Mouse (Mus musculus): ENCODE measurements around the gene Tspan18. TPM values are rescaled to one million over a fixed set of nuclear protein-coding genes. Genes with fewer than 3 reads are reported as not detected.

Tspan18 gene
- total and polyA plus RNA-seq, 3 experiments = 0.38 TPM; not detected in 2

- Histone ChIP-seq H3K79me2 (replicated peaks; ENCODE audit: control insufficient read depth, extremely low read depth, insufficient read depth, poor library complexity, severe bottlenecking) (no peaks in the 10 kb centered on the region), H3K27me3 (replicated peaks) (peaks cover 90% of the 10 kb centered on the region), H3K4me3 (replicated peaks in 1 of 3; ENCODE audit: low read depth in 2 of 3, low read length in 2 of 3, poor library complexity in 1 of 3) (no peak overlapping the region), H3K4me2 (ENCODE audit: insufficient read depth, low read depth, poor library complexity, severe bottlenecking) (no peak overlapping the region), H3K4me1 (ENCODE audit: control insufficient read depth in 1 of 2, insufficient read depth in 2 of 2) (no peaks in the 10 kb centered on the region), H3K9ac (ENCODE audit: insufficient read depth, low read depth) (no peak overlapping the region), H3K9me3 (replicated peaks; ENCODE audit: low read length) (peaks cover 9% of the 10 kb centered on the region), H3K36me3 (replicated peaks in 1 of 2; ENCODE audit: control insufficient read depth in 1 of 2, insufficient read depth in 1 of 2, low read length in 1 of 2) (no peaks in the 10 kb centered on the region), H3K27ac (ENCODE audit: insufficient read depth, low read depth) (no peak overlapping the region)
- no peak for DNase-seq (ENCODE audit: extremely low read depth)
- dilution Hi-C loops (cut with MboI; ENCODE audit: extremely low pct_ligation_motif_present, extremely low pct_unique_long_range_greater_than_20kb, low sequenced_read_pairs) = no loop called here
- in situ Hi-C loops (cut with MboI; ENCODE audit: low pct_ligation_motif_present, low pct_unique_long_range_greater_than_20kb, low sequenced_read_pairs) = no loop called here
- TF ChIP-seq MAX (IDR thresholded peaks at IDR 0.05; ENCODE audit: low read length) (no peak), ZC3H11A (IDR thresholded peaks at IDR 0.05; ENCODE audit: low read depth, low read length) (no peak), TCF12 (IDR thresholded peaks at IDR 0.05; ENCODE audit: low read depth, low read length) (no peak), HCFC1 (IDR thresholded peaks at IDR 0.05; ENCODE audit: low read depth, low read length) (no peak), ZMIZ1 (IDR thresholded peaks at IDR 0.05; ENCODE audit: low read depth, low read length) (no peak), UBTF (IDR thresholded peaks at IDR 0.05; ENCODE audit: low read depth, low read length) (no peak), MYC (IDR thresholded peaks at IDR 0.05; ENCODE audit: low read depth, low read length) (no peak), ZNF384 (IDR thresholded peaks at IDR 0.05; ENCODE audit: low read depth, low read length) (no peak), RAD21 (IDR thresholded peaks at IDR 0.05; ENCODE audit: low read depth, low read length) (no peak), POLR2AphosphoS2 (IDR thresholded peaks at IDR 0.05; ENCODE audit: low read depth, low read length) (no peak), ZKSCAN1 (IDR thresholded peaks at IDR 0.05; ENCODE audit: borderline replicate concordance, low read depth, low read length) (no peak), SMC3 (IDR thresholded peaks at IDR 0.05; ENCODE audit: low read depth, low read length) (no peak), BHLHE40 (IDR thresholded peaks at IDR 0.05; ENCODE audit: low read depth, low read length) (no peak), ELF1 (IDR thresholded peaks at IDR 0.05; ENCODE audit: low read depth, low read length) (no peak), TBP (conservative IDR thresholded peaks at IDR 0.05; ENCODE audit: low read depth, low read length) (no peak), USF2 (conservative IDR thresholded peaks at IDR 0.05; ENCODE audit: low read depth, low read length) (no peak)
Measured at GRCm38 (mm10) chr2:93380680-93381089, 46.4 kb upstream of the Tspan18 start.

- Histone ChIP-seq H3K4me1 (ENCODE audit: control insufficient read depth in 1 of 2, insufficient read depth in 2 of 2) (no peaks in the 10 kb centered on the region), H3K4me3 (replicated peaks in 1 of 3; ENCODE audit: low read depth in 2 of 3, low read length in 2 of 3, poor library complexity in 1 of 3) (no peak overlapping the region), H3K9ac (ENCODE audit: insufficient read depth, low read depth) (no peak overlapping the region), H3K36me3 (replicated peaks in 1 of 2; ENCODE audit: control insufficient read depth in 1 of 2, insufficient read depth in 1 of 2, low read length in 1 of 2) (no peaks in the 10 kb centered on the region), H3K4me2 (ENCODE audit: insufficient read depth, low read depth, poor library complexity, severe bottlenecking) (no peak overlapping the region), H3K27me3 (replicated peaks) (peaks cover 90% of the 10 kb centered on the region), H3K9me3 (replicated peaks; ENCODE audit: low read length) (peaks cover 9% of the 10 kb centered on the region), H3K27ac (ENCODE audit: insufficient read depth, low read depth) (no peak overlapping the region), H3K79me2 (replicated peaks; ENCODE audit: control insufficient read depth, extremely low read depth, insufficient read depth, poor library complexity, severe bottlenecking) (no peaks in the 10 kb centered on the region)
- TF ChIP-seq USF2 (conservative IDR thresholded peaks at IDR 0.05; ENCODE audit: low read depth, low read length) = no peak
- no peak for TF ChIP-seq CHD2 (IDR thresholded peaks at IDR 0.05; ENCODE audit: low read length)
- TF ChIP-seq UBTF (IDR thresholded peaks at IDR 0.05; ENCODE audit: low read depth, low read length) = no peak
- TF ChIP-seq USF1 (IDR thresholded peaks at IDR 0.05; ENCODE audit: low read depth, low read length) = no peak
- TF ChIP-seq SMC3 (IDR thresholded peaks at IDR 0.05; ENCODE audit: low read depth, low read length) = no peak
- TF ChIP-seq JUN (IDR thresholded peaks at IDR 0.05; ENCODE audit: insufficient read depth, low read depth, low read length) = no peak
- no peak for TF ChIP-seq KAT2A (IDR thresholded peaks at IDR 0.05; ENCODE audit: insufficient replicate concordance, low read length)
- no peak for TF ChIP-seq TCF12 (IDR thresholded peaks at IDR 0.05; ENCODE audit: low read depth, low read length)
- no peak for TF ChIP-seq CTCF (conservative IDR thresholded peaks at IDR 0.05 in 1 of 2, IDR thresholded peaks at IDR 0.05 in 1 of 2; ENCODE audit: low read depth in 2 of 2, low read length in 2 of 2)
- TF ChIP-seq MAFK (IDR thresholded peaks at IDR 0.05; ENCODE audit: insufficient replicate concordance, low read length) = no peak
- TF ChIP-seq ZKSCAN1 (IDR thresholded peaks at IDR 0.05; ENCODE audit: borderline replicate concordance, low read depth, low read length) = no peak
- TF ChIP-seq JUND (conservative IDR thresholded peaks at IDR 0.05; ENCODE audit: low read depth, low read length) = no peak
- dilution Hi-C loops (cut with MboI; ENCODE audit: extremely low pct_ligation_motif_present, extremely low pct_unique_long_range_greater_than_20kb, low sequenced_read_pairs) = no loop called here
- in situ Hi-C loops (cut with MboI; ENCODE audit: low pct_ligation_motif_present, low pct_unique_long_range_greater_than_20kb, low sequenced_read_pairs) = no loop called here
- no peak for DNase-seq (ENCODE audit: extremely low read depth)
Measured at GRCm38 (mm10) chr2:93377797-93378196, 43.5 kb upstream of the Tspan18 start.

Measured in CH12.LX (cell line).